Mouse (Mus musculus): ENCODE results near the gene Mtg1.

Gene Mtg1

DNA sequence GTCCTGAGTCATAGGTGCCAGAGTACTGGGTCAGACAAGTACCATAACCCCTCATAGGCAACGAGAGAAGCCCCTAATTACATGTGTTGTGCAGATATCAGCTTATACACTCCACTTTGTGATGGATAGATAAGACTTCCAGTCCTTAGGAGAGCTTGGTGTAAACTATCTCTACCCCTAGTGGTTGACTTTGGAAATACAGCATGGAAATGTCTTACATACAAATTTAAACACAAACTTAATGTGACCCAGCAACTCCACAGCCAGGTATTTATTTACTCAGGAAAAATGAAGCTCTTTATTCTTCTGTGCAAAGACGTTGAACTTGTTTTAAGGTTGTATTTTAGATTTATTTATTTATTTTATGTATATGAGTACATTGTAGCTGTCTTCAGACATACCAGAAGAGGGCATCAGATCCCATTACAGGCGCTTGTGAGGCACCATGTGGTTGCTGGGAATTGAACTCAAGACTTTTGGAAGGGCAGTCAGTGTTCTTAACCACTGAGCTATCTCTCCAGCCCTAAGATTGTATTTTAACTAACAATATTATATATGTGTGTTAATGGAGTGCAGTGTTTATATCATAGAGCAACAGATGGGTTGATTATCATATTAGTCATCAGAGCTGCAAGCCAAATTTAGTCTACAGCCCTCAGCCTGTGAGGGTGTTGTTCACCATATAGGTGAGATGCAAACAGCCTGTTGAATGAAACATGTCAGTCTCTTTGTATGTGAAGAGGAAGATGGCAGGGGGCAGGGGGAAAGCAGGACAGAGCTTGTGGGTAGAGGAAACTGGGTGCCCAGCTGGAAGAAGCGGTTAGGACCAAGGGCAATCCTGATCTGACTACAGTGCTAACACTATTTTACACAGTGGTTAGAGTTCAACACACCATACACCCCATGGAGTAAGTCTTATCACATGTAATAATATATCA, 51.3 kb downstream of the Mtg1 start:
- DNase-seq (ENCODE audit: low read depth, low spot score): peak; percentile 67

GRCm38 (mm10) chr7:140190435-140190834, 53.1 kb downstream of the Mtg1 start:
- no peak for DNase-seq (ENCODE audit: low read depth, low spot score)

- DNase-seq (ENCODE audit: low read depth, low spot score): peak; percentile 51
Observed at GRCm38 (mm10) chr7:140192445-140192844, 55.1 kb downstream of the Mtg1 start.

GRCm38 (mm10) chr7:140192851-140193250, 55.5 kb downstream of the Mtg1 start:
- DNase-seq (ENCODE audit: low read depth, low spot score): no peak

DNA sequence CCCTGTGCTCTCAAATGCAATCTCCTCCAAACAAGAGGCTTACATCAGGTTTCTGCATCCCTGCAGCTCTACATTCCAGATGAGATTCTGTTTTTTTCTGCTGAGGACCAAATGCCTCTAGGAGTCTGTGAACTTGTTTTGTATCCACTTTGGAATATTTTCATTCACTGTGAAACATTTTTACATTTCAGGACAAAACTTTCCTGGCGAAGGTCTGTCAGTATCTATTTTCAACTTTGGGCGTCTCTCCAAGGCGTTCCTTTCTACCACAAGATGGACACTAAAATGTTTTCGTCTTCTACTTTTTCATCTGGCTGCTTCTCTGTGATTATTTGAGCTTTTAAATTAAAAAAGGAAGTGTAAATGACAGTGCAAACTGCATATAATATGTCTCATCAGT, 56.7 kb downstream of the Mtg1 start:
- DNase-seq (ENCODE audit: low read depth, low spot score): peak; percentile 68

- no peak for DNase-seq (ENCODE audit: low read depth, low spot score)
Observed at GRCm38 (mm10) chr7:140196002-140196401, 58.6 kb downstream of the Mtg1 start.
